Mouse (Mus musculus): ENCODE results near the gene Knstrn.

DNA sequence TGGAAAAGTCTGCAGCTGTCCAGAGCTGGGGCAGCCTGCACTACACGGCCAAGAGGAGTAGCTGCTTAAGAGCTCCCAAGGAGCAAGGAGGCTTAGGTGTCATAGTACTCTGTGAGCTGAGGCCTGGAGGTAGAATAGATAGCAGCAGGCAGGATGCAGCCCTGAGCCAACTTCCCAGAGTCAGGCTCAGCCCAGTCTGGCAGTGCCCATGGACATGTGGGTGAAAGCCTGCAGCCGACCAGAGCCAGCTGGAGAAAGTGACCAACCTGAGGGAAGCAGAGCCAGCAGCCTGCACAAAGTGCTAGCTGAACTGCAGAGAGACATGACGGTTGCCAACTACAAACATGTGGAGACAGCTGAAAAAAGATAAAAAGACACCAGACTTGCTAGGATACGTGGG is 6.9 kb upstream of the Knstrn start:
- no peak for TF ChIP-seq POLR2A (IDR thresholded peaks at IDR 0.05; ENCODE audit: borderline replicate concordance, low read depth, low read length)
- no peak for TF ChIP-seq CTCF (IDR thresholded peaks at IDR 0.05; ENCODE audit: low read depth, low read length)
